Mouse (Mus musculus) left cerebral cortex, postnatal 14 days (tissue): ENCODE results near the gene Sema4f. TPM values are rescaled to one million over a fixed set of nuclear protein-coding genes. Genes with fewer than 3 reads are reported as not detected.
A peak's percentile ranks its signal among the peaks of the same experiment; 100 is the strongest.

Experiments
- DNase-seq, 2 experiments: peaks; one replicate each; pipeline ENCODE4 v3.0.0; 2021 to 2022; ENCODE audit warnings: low spot score in 2 of 2, mixed read lengths in 1 of 2
- intact Hi-C: fragments of 180-260 bp; cut with DNase I; formaldehyde crosslinking; loops from one replicate; pipeline ENCODE4 v1.15.1; 2025
- total RNA-seq, 2 experiments: library from RNA; stranded (reverse); gene quantifications; 2 replicates each; pipeline ENCODE4 v1.2.3; 2021

The Sema4f gene
- total RNA-seq, 2 experiments from 2014 or later = 44.5 to 45.6 TPM

DNA sequence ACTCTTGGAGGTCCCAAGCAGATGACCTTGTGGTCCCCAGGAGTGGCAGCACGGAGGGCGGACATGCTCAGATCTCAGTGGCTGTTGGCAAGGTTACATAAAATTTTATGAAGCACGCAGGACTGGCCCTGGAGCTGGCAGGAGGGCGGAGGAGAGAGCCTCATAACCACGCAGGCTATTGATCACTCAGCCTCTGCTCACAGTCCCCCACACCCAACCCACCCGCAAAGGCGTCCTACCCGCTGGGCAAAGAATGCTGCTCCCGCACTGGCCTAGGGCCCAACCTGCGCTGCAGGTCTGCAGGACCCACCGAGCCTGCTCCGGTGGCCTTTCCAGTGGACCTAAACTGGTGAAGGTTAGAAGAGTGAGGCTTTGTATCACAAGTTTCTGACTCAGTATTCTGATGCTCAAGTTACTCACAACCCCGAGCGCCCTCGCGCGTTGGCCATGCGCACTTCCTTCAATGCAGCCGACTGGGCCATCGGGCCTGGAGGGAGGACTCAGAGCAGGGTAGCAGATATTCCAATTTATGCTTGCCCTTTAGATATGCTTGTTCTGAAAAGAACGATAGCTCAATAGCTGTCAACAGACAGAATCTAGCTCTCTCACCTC, 58.0 kb downstream of the Sema4f start:
- peak; percentile 29 to 64 for DNase-seq
- intact Hi-C loops = loop anchor here (2.0 kb wide), 1 partner anchor 141 kb away; no protein-coding TSS in a partner anchor

DNA sequence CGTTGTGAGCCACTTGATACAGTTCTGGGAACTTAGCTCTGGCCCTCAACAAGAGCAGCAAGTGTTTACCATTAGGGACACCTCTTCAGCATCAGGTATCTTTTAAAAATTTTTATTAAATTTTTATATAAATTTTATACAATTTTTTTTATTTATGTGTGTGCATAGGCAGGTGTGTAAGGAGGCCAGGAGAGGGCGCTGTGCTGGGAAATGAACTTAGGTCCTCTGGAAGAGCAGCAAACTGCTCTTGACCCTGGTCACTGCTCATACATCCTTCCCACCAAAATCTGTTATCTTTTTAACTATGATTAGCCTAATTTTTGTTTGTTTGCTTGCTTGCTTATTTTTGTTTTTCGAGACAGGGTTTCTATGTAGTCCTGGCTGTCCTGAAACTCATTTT, 58.8 kb downstream of the Sema4f start:
- DNase-seq = no peak
- intact Hi-C loops = loop anchor here (2.0 kb wide), 1 partner anchor 140 kb away; no protein-coding TSS in a partner anchor

DNA sequence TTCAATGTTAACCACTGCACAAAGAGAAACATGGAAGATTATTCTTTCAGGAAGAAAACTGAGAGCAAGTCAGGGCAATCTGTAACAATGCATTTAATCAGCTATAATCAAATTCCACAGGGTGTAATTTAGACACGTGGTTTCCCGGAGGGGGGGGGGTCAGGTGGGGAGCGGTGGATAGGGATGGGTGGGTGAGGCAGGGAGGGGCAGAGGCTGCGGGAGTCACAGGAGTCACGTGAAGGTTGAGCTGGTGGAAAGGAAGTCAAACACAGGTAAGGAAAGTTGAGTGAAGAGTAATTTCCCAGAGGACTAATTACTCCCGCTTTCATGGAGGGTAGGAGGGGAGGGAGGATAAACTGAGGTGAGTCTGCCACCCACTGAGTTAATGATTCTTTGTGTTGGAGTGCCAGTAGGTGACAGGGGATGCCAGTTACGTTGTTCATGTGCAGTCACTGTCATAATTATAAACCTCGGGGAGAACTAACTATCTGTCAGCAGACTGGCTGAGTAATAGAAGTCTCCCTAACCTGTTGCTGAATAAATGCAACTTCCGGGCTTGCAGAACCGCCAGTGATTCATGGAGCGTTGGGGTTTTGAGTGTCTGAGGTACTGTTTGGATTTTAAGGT, 60.0 kb downstream of the Sema4f start:
- intact Hi-C loops = loop anchor here (2.0 kb wide), 1 partner anchor 139 kb away; no protein-coding TSS in a partner anchor
- no peak for DNase-seq

DNA sequence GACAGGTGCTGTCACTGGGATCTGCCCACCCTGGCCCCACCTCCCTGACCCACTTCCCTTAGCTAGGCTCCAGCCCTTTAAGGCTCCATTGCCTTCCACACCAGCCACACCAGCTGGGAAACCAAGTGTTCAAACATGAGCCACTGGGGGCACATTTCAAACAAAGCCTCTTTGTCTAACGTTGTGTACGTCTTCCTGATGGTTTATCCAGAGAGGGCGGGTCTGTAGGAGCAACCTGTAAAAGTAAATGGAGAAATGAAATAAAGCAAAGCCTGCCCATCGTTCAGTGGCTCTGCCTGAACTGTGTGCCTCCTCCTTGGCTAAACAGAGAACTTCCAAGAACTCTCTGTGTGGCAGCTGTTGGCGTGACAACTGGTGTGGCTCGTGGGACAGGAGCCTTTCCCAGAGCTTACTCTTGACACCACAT, 64.0 kb downstream of the Sema4f start:
- intact Hi-C loops = no loop called here
- DNase-seq = no peak

DNA sequence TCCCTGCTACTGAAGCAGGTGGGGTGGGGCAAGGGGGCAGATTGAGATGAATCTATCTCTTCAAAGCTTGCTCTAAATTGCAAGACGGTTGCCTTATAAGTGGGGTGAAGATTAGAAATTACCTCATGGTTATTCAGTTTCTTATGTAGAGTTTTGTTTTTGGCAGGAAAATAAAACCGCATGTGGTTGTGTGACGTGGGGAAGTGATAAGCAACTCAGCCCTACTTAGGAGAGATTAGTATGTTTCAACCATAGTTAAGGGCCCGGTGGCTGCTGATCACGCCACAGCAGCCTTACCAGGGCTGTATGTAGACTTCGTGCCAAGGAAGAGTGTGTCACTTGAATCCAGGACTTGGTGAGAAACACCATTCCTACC, 67.2 kb downstream of the Sema4f start:
- intact Hi-C loops = no loop called here
- no peak for DNase-seq

DNA sequence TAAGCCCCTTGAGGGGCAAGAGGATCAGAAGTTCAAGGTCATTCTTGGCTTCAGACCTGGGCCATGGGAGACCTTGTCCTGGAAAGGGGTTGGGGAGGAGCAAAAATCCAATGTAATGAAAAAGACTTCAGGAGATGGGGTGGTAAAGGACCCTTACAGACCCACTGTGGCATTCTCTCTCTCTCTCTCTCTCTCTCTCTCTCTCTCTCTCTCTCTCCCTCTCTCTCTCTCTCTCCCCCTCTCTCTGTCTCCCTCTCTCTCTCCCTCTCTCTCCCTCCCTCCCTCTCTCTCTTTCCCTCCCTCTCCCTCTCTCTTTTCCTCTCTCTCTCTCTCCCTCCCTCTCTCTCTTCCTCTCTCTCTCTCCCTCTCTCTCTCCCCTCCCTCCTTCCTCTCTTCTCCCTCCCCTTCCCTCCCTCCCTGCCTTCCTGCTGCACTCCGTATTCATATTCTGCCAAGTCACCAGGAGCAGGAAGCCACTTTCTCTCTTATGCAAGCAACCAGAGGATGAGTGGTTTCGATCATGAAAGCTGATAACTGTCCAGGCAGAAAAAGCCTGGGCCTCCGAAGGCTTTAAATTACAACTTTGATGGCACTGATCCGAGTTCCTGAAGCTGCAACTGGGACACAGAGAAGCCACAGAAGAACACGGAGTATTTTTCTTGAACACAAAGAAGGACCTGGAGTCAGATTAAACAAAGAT, 67.8 kb downstream of the Sema4f start:
- intact Hi-C loops = no loop called here
- DNase-seq = no peak

DNA sequence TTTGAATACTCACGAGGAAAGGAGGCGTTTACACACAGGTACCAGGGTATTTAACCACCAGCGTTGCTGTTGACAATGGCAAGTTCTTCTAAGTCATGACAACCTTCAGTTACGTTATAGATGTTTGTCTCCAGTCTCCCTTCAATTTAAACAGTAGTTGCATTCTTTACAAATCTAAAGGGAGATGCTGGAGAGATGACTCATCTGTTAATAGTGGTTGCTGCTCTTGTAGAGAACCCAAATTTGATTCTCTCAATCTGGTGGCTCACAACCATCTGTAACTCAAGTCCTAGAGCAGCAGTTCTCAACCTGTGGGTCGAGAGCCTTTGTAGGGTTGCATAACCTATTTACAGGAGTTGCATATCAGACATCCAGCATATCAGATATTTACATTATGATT, 71.1 kb downstream of the Sema4f start:
- intact Hi-C loops = no loop called here
- DNase-seq = no peak

DNA sequence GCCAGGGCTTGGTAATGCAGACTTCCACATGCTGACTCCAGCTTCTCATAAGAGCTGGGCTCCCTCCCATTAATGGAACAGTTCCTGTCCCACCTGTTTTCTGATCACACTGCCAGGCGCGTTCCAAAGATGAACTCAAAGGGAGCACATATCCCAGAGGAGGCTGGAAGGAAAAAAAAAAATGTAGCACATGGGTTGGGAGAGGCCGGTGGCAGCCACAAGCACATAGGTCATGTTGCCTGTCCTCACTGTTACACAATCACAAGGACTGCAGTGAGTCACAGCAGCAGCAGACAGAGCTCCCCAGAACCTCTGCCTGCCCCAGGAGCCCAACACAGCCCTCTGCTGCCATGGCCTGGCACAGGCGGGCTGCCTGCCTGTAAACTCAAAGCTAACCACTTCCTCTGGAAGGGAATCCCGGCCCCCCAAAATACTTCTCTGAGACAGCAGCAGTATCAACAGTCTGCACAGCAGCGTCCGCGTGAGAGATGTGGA, 76.1 kb downstream of the Sema4f start:
- DNase-seq = peak; percentile 7 to 77
- intact Hi-C loops = no loop called here

DNA sequence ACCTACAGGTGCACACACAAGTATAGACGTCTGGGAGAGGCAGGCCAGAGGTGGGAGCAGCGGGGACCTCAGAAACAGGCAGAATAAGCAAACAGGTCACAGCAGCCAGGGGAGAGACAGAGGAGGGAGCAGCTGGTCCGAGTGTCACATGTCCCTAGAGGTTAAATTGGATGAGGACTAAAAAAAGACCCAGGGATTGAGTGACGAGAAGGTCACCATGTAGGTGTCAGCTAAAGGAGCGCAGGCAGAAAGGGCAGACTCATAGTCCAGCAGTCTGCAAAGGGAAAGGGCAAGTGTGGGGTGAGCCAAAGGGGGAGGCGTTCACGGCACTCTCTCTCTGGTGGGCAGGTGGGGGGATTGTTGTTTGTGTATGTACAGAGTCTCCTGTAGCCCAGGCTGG, 77.1 kb downstream of the Sema4f start:
- intact Hi-C loops = no loop called here
- no peak for DNase-seq

DNA sequence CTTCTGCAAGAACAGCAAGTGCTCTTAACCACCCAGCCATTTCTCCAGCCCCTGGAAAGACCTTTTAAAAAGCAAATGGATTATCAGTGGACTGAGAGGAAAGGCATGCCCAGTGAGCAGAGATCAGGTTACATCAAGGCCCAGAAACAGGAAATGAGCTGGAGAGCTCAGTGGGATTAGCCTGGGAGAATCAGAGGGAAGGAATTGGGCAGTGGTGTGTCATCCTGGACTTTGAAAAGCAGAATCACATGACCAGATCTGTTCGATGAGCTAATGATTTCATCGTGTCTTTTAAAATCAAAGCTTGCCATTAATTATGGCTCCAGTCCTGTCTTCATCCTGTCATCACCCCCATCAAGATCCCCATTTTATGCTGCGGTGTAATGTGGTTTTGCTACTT, 77.5 kb downstream of the Sema4f start:
- intact Hi-C loops = no loop called here
- DNase-seq = no peak

Other genes starting within 250 kb of the Sema4f start
- 10 to 100 TPM; 31.9 to 34.2 TPM for gene Pole4, start 234.4 kb downstream of the Sema4f start, total RNA-seq
- gene Hk2, start 165.3 kb downstream of the Sema4f start, total RNA-seq = 1 to 10 TPM; 3.7 TPM
- gene M1ap, start 7.1 kb upstream of the Sema4f start, total RNA-seq = under 1 TPM in 1 of 2 experiments, not detected in 1; 0.23 TPM
- gene Dok1, start 93.7 kb upstream of the Sema4f start, total RNA-seq = 1 to 10 TPM; 1.5 to 2.3 TPM
- gene Loxl3, start 94.4 kb upstream of the Sema4f start, total RNA-seq = 1 to 10 TPM; 3.0 to 3.3 TPM
- gene Aup1, start 114.8 kb upstream of the Sema4f start, total RNA-seq = 100 to 1,000 TPM; 104 to 113 TPM
- 10 to 100 TPM; 52.2 to 57.5 TPM for gene Htra2, start 115.5 kb upstream of the Sema4f start, total RNA-seq
- gene Dqx1, start 118.1 kb upstream of the Sema4f start, total RNA-seq = under 1 TPM; 0.44 to 0.79 TPM
- gene Tlx2, start 130.5 kb upstream of the Sema4f start, total RNA-seq = not detected
- gene Pcgf1, start 138.1 kb upstream of the Sema4f start, total RNA-seq = 10 to 100 TPM; 21.9 to 24.3 TPM
- gene Lbx2, start 146.6 kb upstream of the Sema4f start, total RNA-seq = under 1 TPM in 1 of 2 experiments, not detected in 1; 0.46 TPM
- 1 to 10 TPM; 3.5 to 4.9 TPM for gene Ccdc142, start 161.8 kb upstream of the Sema4f start, total RNA-seq
- 1 to 10 TPM; 4.1 to 5.5 TPM for gene Gm42688, start 161.8 kb upstream of the Sema4f start, total RNA-seq
- gene Mrpl53, start 169.3 kb upstream of the Sema4f start, total RNA-seq = 10 to 100 TPM; 61.7 to 64.8 TPM
- 10 to 100 TPM; 24.4 to 27.3 TPM for gene Mogs, start 175.7 kb upstream of the Sema4f start, total RNA-seq
- gene Wbp1, start 181.8 kb upstream of the Sema4f start, total RNA-seq = 10 to 100 TPM; 44.2 to 53.8 TPM
- gene Ino80b, start 185.7 kb upstream of the Sema4f start, total RNA-seq = 10 to 100 TPM; 15.1 to 18.8 TPM
- gene Rtkn, start 195.7 kb upstream of the Sema4f start, total RNA-seq = 10 to 100 TPM; 55.2 to 62.4 TPM
- gene Wdr54, start 216.6 kb upstream of the Sema4f start, total RNA-seq = 10 to 100 TPM; 29.0 to 31.6 TPM
- gene 1700003E16Rik, start 216.6 kb upstream of the Sema4f start, total RNA-seq = 10 to 100 TPM; 31.4 to 32.5 TPM
- gene Dctn1, start 226.2 kb upstream of the Sema4f start, total RNA-seq = 100 to 1,000 TPM; 341 to 348 TPM